Mouse (Mus musculus): ENCODE measurements around the gene Gpr156.
"Not testable (repeated sequence)": the region's sequence is repeated elsewhere in the genome, so short reads cannot be mapped to it uniquely, and the experiment has no call there.

Gene Gpr156

DNA sequence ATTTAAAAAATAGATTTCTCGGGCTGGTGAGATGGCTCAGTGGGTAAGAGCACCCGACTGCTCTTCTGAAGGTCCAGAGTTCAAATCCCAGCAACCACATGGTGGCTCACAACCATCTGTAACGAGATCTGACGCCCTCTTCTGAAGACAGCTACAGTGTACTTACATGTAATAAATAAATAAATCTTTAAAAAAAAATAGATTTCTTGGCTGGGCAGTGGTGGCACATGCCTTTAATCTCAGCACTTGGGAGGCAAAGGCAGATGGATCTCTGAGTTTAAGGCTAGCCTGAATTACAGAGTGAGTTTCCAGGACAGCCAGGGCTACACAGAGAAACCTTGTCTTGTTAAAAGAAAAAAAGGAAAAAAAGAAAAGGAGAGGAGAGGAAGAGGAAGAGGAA, 46.4 kb downstream of the Gpr156 start:
- DNase-seq: not testable (repeated sequence)

DNA sequence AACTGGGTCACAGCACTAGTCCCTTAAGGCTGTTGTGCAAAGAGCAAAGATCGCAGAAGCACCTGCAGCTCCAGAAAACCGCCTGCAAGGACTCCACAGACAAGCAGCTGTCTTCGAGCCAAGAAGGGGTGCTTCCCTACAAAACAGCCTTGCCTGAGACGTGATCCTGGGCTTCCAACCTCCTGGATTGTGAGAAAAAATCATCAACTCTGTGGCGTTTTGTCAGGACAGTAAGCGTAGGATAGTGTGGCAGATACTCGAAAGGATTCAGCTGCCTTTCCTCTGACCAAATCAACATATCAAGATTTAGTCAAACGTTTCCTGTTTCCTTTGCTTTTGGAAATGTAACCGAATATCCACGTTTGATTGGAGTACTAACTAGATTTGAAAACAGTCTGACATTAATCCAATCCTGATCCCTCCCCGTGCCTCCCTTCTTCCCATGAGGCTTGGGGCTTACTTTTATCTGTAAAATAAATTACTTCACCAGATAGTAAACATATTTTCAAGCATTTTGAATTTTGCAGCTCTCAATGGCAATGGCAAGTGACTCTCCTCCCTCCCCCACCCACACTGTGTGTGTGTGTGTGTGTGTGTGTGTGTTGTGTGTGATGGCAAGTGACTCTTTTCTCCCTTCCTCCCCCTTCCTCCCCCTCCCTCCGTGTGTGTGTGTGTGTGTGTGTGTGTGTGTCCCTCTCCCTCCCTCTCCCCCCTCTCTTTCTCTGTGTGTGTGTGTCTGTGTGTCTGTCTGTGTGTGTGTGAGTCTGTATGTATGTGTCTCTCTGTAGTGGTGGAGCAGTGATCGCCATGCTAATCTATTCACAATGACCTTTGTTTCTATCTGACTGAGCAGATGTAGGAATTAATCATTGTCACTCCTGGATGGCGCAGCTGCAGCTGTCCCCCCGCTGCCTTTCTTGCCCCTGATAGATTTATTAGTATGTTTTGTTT, 47.3 kb downstream of the Gpr156 start:
- DNase-seq: peak; percentile 73

DNA sequence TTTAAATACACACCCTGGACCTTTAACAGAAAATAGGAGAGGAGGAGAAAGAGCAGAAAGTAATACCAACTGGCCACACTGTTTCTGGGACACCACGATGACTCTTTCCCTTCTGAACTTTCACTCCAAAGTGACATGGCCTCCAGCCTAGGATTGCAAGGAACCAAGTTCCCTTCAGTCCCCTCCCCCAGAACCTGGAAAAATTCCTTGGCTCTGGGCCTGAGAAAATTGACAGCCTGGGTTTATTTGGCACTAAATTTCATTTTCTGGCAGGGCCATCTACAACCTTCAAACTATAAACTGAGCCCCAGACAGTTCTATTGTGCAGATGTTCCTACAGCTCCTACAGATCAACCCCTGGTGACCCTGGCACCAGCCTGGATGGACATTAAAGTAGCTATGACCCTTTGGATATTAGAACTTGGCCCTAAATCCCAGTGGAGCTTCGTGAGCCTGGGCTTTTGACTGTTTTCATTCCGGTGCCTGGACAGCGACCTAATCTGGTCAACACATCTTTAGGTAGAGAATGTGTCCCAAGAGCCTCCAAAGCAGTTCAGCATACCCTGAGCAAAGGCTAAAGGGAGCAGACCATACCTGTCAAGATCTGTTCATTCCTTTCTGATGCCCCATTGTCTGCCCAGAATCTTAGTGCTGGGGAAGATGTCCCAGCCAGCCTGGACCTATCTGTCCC, 48.2 kb downstream of the Gpr156 start:
- DNase-seq: no peak

DNA sequence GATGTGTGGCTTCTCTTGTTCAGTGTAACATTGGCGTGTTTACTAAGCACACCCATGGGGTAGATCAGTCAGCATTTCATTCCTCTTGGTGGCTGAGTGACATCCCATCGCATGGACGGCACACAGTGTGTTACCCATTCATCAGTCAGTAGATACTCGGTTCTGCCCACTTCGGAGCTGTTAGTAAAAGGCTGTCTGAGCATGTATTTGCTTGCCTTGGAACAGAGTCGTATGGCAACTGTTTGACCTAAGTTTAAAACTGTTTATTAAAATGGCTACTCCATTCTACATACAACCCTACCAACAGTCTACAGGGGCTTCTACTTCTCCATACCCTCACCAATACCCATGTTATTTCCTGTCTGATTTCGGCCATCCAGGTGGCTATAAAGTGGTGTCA, 50.6 kb downstream of the Gpr156 start:
- no peak for DNase-seq

DNA sequence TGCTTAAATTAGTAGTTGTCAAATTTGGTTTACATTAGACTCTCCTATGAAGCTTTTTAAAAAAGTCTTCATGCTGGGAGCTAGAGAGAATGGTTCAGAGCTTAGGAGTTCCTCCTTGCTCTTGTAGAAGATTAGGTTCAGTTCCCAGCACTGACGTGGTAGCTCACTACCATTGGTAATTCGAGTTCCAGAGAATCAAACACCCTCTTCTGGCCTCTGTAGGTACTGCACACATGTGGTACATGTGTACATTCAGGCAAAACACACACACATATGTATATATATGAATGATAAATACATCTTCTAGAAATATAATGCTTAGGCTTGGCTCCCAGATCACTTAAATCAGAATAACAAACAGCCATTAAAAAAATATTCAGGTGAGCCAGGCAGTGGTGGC, 51.1 kb downstream of the Gpr156 start:
- DNase-seq: peak; percentile 48

DNA sequence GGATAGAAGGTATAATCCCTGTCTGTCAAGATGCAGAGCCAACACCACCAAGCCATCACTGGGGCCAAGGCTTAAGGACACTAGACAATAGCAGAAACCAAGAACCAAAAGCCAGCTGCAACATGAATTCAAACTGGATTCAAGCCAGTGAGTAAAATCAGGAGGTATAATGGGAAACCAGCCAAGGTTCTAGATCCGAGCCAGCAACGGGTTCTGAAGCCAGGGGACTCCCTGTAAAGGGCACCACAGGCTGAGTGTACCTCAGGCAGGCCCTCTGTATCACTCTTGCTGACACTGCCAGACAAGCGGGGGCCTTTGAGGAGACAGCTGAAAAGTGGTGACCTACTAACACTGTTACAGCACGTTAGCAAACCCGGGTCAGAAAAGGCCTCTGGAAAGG, 55.2 kb downstream of the Gpr156 start:
- DNase-seq: peak; percentile 29

DNA sequence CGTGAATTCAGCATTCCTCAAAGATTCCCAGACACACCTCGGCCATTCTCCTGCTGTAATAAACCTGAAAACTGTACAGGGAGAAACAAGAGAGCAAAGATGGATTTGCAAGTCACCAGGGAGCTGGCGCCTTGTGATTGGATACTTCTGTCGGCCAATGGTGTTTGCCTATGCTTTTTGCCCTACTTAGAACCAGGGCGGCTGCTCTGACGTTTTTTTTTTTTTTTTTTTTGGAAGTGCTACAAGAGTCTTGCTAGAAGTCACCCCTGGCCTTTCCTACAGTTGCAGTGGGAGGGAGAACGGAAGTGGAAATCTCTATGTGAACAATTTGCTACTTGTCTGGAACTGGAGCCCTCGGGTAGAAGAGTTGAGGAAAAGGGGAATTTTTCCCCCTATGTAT, 56.1 kb downstream of the Gpr156 start:
- DNase-seq: no peak

DNA sequence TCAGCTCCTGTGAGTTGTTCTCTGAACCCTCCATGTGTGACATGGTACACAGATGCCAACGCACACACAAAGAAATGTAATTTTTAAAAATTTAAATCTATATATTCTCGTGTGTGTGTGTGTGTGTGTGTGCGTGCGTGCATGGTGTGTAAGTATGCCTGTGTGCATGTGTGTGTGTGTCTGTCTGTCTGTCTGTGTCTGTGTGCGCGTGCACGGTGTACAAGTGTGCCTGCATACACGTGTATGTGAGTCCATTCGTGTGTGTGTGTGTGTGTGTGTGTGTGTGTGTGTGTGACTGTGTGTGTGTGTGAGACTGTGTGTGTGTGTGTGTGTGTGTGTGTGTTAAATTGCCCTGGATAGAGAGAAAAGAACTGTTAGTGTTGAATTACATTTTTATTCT, 56.9 kb downstream of the Gpr156 start:
- not testable (repeated sequence) for DNase-seq

DNA sequence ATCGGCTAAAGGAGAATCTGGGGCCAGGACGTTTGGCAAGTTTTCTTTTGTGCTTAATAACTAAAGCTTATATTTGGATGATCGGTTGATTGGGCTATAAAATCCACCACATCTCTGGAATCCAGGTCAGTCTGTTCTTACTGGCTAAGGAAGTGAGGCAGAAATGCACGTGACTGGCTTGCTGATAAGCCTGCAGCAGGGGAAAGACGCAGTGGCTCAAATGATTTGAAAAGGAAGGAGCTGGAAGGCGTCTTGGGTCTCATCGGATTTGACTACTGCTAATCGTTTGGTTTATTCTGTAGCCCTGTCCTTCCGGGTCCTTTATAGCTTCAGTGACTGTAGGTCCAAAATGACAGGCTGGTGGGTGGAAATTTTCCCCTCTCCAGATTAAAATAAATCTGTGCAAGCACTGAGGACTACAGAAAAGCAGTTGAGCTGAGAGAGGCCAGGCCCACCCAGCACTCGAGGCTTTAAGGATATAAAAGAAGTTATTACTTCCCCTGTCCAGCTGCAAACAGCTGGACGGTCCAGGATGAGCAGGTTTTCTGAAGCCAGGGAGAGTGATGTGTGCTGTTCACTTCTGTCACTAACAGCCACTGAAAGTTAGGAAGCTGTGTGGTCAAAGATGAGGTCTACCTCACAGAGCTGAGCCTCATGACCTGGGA, 57.7 kb downstream of the Gpr156 start:
- no peak for DNase-seq

DNA sequence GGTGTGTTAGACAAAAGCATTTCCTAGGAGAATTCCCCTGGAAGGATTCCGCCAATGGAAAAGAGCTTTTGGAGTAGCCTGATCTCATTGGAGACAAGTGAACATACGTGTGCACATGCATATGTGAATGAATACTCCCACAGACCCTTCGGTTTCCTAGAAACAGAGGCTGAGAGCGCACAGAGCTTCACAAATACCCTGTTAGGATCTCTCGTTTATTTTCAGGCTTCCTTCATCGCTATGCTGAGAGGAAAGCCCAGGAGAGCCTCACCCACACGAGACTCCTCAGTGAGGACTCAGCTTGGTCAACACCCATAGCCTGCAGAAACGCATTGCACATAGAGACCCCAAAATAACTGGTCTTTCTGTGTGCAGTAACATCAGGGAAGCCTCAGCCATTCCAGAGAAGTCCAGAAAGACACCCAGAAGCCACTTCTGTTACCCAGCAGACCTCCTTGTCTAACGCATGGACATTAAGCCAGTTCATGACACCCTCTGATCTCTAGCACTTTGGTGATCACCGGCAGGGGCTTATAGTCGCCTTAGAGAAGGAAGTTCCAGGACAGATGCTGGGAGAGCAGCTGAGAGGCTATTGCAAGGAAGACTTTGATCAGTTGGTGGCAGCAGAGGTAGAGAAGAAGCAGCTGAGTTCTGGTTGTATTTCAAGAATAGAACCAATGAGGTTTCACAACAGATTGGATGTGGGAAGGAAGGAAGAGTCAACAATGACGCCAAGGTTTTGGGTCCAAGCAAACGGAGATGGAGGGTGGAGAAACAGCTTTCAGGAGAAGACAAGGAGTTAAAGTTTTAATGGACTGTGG, 58.4 kb downstream of the Gpr156 start:
- peak; percentile 65 for DNase-seq

DNA sequence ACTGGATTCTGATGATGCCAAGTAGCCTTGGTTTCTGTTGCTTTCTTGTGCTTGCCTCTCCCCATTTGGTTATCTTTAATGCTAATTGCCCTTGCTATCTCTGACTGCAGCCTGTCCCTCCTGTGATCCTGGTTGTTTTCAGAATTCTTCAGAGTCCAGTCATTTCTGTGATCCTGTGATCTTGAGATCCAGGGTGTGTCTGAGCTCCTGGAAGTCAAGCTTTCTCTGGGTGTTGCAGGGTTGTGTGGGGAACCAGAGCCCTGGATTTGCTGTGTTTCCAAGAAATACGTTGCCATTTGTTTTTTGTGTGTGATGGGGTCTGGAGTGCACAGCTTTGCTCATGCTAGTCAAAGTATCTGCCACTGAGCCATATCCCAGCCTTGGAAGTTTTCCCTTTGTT, 65.6 kb downstream of the Gpr156 start:
- no peak for DNase-seq

DNA sequence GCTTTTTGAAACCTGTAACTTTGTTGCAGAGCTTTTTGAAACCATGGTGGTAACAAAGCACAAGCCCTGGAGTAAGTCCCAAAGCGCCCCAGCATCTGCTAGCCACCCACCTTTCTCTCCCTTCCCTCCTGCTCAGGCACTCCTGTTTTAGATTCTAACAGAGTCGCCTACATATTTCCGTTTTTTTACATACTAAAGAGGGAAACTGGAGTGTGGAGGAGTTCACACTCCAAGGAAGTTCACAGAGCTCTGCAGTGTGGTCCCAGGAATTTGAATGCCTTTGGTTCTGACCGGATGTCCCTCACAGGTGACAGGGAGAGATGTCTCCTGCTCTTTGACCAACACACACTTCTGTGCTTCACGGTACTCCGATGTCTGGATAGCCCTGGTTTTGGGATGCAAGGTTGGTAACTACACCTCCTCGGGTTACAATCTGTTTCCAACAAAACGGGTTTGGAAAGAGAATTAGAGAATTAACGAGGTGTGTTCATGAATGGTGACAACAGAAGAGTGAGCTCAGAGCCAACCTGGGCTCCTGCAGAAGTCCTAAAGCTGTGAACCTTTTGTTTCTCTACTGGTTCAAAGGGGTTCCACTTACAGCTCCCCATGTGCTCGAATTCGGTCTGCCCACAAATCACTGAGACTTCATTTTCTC, 72.0 kb downstream of the Gpr156 start:
- DNase-seq: no peak

DNA sequence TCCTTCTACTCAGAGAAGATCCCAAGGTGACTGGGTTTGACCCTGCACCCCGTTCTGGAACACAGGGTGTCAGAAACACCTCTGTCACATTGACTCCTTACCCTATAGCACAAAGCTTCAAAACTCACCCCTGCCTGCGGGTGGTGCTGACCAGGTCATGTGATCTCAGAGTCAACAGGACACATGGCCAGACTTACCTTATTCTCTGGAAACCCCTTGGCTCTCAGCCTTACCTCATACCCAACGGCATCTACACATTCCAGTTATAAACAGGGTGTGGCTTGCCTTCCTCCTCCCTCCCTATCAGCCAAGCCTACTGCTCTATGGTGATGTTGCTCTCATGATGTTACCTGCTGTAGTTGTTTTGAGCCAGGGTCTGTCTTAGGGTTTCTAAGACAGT, 73.5 kb downstream of the Gpr156 start:
- DNase-seq: no peak

DNA sequence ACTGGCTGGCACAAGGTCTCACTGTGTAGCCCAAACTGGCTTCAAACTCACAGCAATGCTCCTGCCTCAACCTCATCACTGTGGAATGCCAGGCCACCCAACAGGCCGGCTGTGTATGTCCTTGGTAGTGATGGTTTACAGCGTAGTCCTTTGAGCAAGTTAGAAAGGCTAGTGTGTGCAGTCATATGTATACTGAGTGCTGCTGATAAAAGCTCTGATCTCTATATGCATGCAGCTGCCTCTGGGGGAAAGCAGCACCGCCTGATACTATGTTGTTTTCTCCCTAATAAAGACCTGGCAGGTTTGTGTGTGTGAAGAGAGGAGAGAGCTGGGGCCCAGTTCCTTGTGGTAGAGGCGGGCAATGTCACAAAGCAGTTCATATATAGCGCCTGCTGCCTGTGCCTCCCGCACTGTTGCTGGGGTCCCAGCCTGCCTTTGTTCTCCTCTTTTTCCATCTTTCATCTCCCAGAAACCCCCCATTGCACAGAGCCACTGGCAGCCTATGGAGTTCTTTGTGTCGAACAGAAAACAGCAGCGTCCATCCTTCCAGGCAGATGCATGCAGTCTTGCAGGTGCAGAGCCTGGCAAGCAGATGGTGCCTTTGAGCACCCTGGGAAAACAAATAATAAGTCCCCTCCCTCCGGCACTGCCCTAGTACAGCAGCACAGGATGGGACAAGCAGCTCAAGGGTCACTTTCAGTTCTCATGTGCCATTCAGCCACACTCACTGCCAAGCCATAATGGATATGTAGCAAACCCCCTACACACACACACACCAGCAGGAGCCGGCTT, 74.5 kb downstream of the Gpr156 start:
- no peak for DNase-seq

DNA sequence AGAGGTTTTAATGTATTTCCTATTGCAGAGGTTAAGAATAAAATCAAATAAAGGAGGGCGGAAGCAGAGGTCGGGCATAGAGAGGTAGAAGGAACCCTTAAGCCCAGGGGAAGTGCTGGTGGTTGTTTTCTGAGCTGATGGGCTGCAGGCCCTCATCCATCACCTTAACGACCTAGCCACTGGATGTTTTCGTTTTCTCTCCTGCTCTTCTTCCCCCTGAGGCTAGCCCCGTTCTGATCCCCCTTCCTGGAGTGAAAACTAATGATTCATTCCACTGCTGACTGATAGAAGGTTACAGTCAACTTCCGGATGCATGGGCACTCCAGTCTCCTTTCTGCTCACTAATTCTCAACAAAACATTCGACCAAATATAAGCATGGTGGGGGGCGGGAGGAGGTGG, 76.5 kb downstream of the Gpr156 start:
- DNase-seq: no peak

DNA sequence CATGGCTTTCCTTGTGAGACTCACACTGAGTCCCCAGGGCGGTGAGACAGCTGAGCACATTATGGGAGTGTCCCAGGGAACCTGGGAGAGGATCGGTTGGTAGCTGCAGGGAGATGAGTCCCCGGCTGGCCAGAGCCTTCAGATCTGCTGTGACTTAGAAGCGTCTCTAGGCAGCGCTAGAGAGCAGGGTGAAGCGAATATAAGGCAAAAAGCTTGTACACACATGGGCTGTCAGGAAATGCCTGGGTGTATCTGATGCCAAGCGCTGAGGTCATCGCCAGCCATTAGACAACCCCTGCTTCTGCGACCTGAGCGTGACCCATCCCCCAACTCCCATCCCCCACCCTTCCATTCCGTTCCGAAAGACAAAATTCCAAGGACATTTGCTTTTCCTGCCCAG, 78.4 kb downstream of the Gpr156 start:
- DNase-seq: peak; percentile 71

DNA sequence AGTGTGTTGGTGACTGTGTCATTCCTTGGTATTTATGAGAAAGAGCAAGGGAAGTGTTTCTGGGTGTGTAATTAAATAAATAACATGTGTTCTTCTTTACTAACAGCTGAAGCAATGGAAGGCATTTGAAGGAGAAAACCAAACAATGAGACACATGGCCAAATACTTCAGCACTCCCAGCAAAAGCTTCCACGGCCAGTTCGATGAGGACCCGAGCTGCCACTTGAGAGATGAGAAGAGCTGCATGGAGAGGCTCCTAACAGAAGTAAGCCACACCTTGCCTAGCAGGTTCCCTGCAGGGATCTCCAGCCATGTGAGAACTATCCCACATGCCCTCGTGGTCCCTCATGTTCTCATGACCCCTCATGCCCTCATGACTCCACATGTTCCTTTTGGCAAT, 81.5 kb downstream of the Gpr156 start:
- DNase-seq: no peak

DNA sequence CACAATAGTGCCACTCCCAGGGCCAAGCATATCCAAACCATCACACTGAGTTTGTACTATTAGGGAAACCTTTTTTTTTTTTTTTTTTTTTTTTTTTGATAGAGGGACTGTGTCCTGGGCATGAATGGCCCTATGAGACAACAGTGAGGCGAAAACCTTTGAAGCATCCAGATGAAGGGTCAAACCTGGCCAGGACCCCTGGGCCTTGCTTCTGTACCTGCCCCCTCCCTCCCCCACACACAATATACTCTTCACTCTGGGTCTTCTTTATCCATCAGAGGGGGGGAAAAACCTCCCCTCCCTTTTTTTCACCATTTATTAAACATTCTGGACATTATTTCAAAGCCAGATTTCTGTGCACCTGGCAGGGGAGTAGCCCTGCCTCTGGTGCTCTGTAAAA, 83.5 kb downstream of the Gpr156 start:
- no peak for DNase-seq

DNA sequence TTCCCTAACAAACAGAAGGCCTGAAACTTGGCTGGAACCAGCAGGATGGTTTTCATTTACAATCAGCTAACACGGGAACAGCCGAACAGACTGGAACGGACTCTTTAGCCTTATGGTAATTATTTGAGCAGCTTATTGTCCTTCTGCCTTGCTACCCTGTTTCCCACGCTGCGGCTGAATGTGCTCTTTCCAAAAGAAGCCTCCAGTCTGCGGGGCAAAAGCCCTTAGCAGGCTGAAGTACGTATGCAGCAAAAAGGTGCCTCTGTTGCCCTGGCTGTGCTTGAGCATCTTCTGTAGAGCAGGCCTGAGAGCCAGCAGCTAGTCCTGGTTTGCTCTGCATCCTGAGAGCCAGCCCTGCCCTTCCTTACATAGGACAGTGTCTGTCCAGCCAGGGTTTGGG, 83.9 kb downstream of the Gpr156 start:
- no peak for DNase-seq

DNA sequence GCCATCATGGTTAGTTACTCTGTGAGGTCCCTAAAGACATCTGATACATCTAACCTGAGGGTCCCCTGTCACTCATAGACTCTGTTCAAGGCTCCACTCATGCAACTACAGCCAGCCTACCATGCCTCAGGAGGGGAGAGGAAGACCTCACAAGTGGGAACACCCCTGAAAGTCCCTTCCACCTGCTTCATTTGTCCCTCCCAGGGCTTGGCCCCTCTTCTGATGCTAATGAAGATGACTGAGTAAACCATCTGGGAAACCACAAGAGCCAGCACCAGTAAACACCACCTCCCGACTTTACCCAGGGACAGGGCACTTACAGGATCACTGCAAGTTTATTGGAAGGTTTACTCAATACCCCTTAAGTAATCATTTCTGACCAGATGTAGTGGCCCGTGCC, 85.5 kb downstream of the Gpr156 start:
- DNase-seq: no peak

DNA sequence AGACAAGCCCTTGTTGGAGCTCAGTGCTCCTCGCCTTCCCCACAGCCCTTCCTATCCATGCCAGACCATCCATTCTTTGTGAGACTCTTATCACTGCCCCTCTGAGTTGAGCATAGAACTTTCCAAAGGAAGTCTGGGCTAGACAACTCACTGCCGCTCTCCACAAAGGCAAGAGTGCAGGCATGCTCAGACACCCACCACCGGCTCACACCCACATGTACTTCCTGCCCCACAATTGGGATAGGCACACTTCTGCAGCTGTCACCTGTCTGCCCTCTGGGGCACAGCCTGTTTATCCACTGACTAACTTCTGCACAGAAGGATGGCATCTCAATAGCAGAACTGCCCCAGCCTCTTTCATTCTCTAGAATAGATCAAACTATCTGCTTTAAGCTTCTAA, 86.2 kb downstream of the Gpr156 start:
- peak; percentile 82 for DNase-seq
